Mouse (Mus musculus) heart, postnatal 0 days (tissue): Measurements from ENCODE around the gene Gm35549. TPM values are rescaled to one million over a fixed set of nuclear protein-coding genes. Genes with fewer than 3 reads are reported as not detected.
A peak's percentile ranks its signal among the peaks of the same experiment; 100 is the strongest.

Source experiments
- ATAC-seq: fragments of 200-750 bp; cut with Nextera tagmentation; 2 replicates; pipeline ENCODE4 v1.8.0; 2017; ENCODE audit warnings: low read depth, moderate number of reproducible peaks, moderate library complexity; ENCODE audit not compliant: insufficient read depth
- DNase-seq: peaks from one replicate; pipeline ENCODE4 v3.0.0-alpha.2; 2016; ENCODE audit warnings: low spot score
- H3K27ac ChIP-seq: fragments of 300-500 bp; sonication (generic); 2 replicates; pipeline ENCODE4 v1.5.1; 2014; ENCODE audit warnings: low read depth, mild to moderate bottlenecking
- H3K27me3 ChIP-seq: fragments of 300-500 bp; sonication (generic); 2 replicates; pipeline ENCODE4 v1.6.1; 2014; ENCODE audit warnings: low read length, mixed read lengths; ENCODE audit not compliant: control insufficient read depth, insufficient read depth
- H3K36me3 ChIP-seq: fragments of 300-500 bp; sonication (generic); replicated peaks from 2 replicates; pipeline ENCODE4 v1.6.1; 2014; ENCODE audit warnings: low read length, mixed read lengths; ENCODE audit not compliant: control insufficient read depth, insufficient read depth
- H3K4me1 ChIP-seq: fragments of 300-500 bp; sonication (generic); 2 replicates; pipeline ENCODE4 v1.6.1; 2014; ENCODE audit warnings: antibody characterized with exemption; ENCODE audit not compliant: control insufficient read depth, insufficient read depth
- H3K4me2 ChIP-seq: fragments of 300-500 bp; sonication (generic); 2 replicates; pipeline ENCODE4 v1.6.1; 2014; ENCODE audit warnings: low read depth, mild to moderate bottlenecking, low read length, moderate library complexity
- H3K4me3 ChIP-seq: fragments of 300-500 bp; sonication (generic); 2 replicates; pipeline ENCODE4 v1.5.1; 2014; ENCODE audit warnings: low read depth, low read length
- H3K9ac ChIP-seq: fragments of 300-500 bp; sonication (generic); replicated peaks from 2 replicates; pipeline ENCODE4 v1.6.1; 2014; ENCODE audit warnings: low read depth, low read length, mixed read lengths
- H3K9me3 ChIP-seq: fragments of 300-500 bp; sonication (generic); replicated peaks from 2 replicates; pipeline ENCODE4 v1.6.1; 2016; ENCODE audit warnings: low read length; ENCODE audit not compliant: control insufficient read depth
- CTCF ChIP-seq: IDR thresholded peaks from 2 replicates; pipeline ENCODE4 v1.5.1; 2016; ENCODE audit warnings: antibody characterized with exemption, control low read depth, low read depth
- EP300 ChIP-seq: IDR thresholded peaks from 2 replicates; pipeline ENCODE4 v1.6.1; 2016; ENCODE audit warnings: antibody characterized with exemption, low read depth
- WGBS: fragments of 180-500 bp; shearing (Covaris S2); extraction: QIAGEN DNeasy Blood & Tissue Kit; methylation state at CpG from one replicate; pipeline ENCODE4 v1.1.7; 2014; 5-methylcytosine and 5-hydroxymethylcytosine counted together
- polyA plus RNA-seq: library from polyadenylated mRNA; unstranded; fragments of >200 nt; fragmentation: Nextera tagmentation; extraction: Ambion mirVana; gene quantifications from 2 replicates; pipeline ENCODE4 v1.2.1, GENCODE M21; 2015
- total RNA-seq: library from RNA; depleted of rRNA; stranded (reverse); fragments of >200 nt; gene quantifications from 2 replicates; pipeline ENCODE4 v1.2.3, GENCODE M21; 2014; ENCODE audit warnings: low replicate concordance

Gm35549 gene
- total and polyA plus RNA-seq, 2 experiments from 2014 or later, result 0.20 TPM; not detected in 1

DNA sequence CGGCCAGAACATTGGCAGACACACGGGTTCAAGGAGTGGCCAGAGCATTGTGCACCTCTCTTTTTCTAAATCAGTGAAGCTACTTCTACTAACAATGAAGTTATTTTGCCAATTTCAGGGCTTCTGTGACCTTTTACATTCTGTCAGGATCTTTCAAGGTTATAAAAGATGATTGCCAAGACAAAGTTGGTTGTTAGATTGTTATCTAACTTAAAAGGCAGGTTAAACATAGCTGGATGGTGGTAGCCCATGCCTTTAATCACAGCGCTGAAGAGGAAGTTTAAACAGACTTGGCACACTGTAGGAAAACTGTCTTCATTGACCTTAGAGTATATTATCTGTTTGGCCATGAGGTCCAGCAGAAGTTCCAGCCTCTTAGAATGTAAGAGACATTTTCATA is 1.8 kb upstream of the Gm35549 start:
- Histone ChIP-seq H3K4me3 (no peak overlapping the region), H3K27me3 (no peaks in the 10 kb centered on the region), H3K4me1 (0 out of 2 replicates have a peak, but pooled peaks cover 9% of the 10 kb centered on the region), H3K9ac (no peak overlapping the region), H3K27ac (no peak overlapping the region), H3K4me2 (no peak overlapping the region), H3K36me3 (peaks cover 17% of the 10 kb centered on the region), H3K9me3 (peaks cover 7% of the 10 kb centered on the region; the same call in 1 of the 2 replicates)
- DNase-seq, result no peak
- TF ChIP-seq CTCF (no peak), EP300 (no peak)
- 79% methylated on average over 3 of the region's 3 CpGs for whole genome bisulfite sequencing
- no peak for ATAC-seq

DNA sequence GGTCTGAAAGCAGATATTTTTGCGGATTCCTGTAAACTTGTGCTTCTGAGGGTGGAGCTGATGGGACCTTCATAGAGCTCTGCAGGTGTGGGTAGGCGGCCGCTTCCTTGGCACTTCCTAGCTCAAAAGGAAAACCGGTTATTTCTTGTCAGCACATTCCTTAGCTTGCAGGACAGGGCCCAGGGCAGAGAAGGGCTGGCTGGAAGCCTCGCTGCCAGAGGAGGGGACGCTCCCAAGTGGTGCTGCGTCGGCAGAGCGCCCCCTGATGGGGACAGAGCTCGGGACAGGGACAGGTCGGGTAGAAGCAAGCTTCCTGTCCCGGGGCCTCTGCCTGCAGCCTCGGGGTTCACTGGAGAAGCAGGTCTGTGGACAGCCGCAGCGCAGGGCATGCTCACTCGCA is 6.2 kb downstream of the Gm35549 start:
- Histone ChIP-seq H3K4me2 (peak overlapping the region; percentile 41), H3K4me3 (no peak overlapping the region), H3K4me1 (peaks cover 9% of the 10 kb centered on the region; the same call in 1 of the 2 replicates), H3K9me3 (no peaks in the 10 kb centered on the region), H3K27ac (peak overlapping the region; percentile 51), H3K36me3 (0 out of 2 replicates have a peak, but pooled peaks cover 13% of the 10 kb centered on the region), H3K27me3 (no peaks in the 10 kb centered on the region), H3K9ac (0 out of 2 replicates have a peak overlapping the region, but pooled peaks have one; percentile 32)
- peak; percentile 85 for ATAC-seq
- TF ChIP-seq CTCF (peak; percentile 64), EP300 (no peak)
- WGBS, result 23% methylated on average over 16 of the region's 16 CpGs
- DNase-seq, result peak; percentile 63

DNA sequence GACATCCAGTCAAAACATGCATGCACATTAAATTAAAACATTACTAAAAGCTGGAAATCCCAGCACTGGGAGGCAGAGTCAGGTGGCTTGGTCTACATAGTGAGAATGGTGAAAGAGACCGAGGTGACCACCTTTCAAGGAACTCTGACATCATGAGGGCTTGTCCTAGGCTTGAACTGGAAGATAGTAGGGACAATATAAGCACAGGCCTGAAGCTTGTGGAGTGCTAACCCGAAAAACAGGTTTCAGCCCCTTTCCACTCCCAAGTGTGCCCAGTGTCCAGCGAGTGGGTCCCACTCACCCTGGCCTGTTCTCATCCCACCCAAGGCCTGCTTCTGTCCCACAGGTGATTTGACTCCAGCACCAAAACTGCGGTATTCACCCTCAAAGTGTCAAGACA is 6.6 kb downstream of the Gm35549 start:
- peak; percentile 4; the same call in 1 of the 2 replicates for ATAC-seq
- no peak overlapping the region for H3K9ac ChIP-seq
- TF ChIP-seq EP300 (no peak), CTCF (no peak)
- H3K27me3 ChIP-seq, result no peaks in the 10 kb centered on the region
- DNase-seq, result no peak
- peaks cover 9% of the 10 kb centered on the region; the same call in 1 of the 2 replicates for H3K4me1 ChIP-seq
- H3K4me3 ChIP-seq, result no peak overlapping the region
- no peak overlapping the region; the same call in 1 of the 2 replicates for H3K4me2 ChIP-seq
- H3K27ac ChIP-seq, result peak overlapping the region; percentile 51
- no peaks in the 10 kb centered on the region for H3K9me3 ChIP-seq
- 79% methylated on average over 4 of the region's 4 CpGs for WGBS
- 0 out of 2 replicates have a peak, but pooled peaks cover 13% of the 10 kb centered on the region for H3K36me3 ChIP-seq

DNA sequence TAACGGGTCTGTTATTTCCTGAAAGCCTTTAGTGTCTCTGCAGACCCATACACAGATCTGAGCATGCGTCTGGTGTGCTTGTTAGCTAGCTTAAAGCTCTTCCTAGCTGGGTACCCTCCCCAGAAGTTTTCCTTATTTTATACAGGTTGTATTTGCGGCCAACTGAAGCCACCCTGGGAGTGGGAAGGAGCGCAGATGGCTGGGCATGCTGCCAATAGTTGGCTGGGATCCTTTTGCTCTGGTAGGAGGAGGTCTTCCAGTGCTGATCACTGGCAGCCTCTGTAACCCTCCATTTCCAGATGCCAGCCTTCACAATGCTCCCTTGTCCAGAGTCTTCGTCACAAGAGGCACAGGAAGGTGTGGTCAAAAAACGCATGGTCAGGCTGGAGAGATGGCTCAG is 7.0 kb downstream of the Gm35549 start:
- peaks cover 9% of the 10 kb centered on the region; the same call in 1 of the 2 replicates for H3K4me1 ChIP-seq
- no peaks in the 10 kb centered on the region for H3K9me3 ChIP-seq
- H3K36me3 ChIP-seq, result 0 out of 2 replicates have a peak, but pooled peaks cover 13% of the 10 kb centered on the region
- no peak overlapping the region for H3K9ac ChIP-seq
- no peak overlapping the region for H3K4me2 ChIP-seq
- TF ChIP-seq EP300, result no peak
- no peak for TF ChIP-seq CTCF
- no peaks in the 10 kb centered on the region for H3K27me3 ChIP-seq
- peak; percentile 74 for ATAC-seq
- DNase-seq, result peak; percentile 61
- H3K27ac ChIP-seq, result peak overlapping the region; percentile 51
- no peak overlapping the region for H3K4me3 ChIP-seq
- 21% methylated on average over 6 of the region's 6 CpGs for WGBS

DNA sequence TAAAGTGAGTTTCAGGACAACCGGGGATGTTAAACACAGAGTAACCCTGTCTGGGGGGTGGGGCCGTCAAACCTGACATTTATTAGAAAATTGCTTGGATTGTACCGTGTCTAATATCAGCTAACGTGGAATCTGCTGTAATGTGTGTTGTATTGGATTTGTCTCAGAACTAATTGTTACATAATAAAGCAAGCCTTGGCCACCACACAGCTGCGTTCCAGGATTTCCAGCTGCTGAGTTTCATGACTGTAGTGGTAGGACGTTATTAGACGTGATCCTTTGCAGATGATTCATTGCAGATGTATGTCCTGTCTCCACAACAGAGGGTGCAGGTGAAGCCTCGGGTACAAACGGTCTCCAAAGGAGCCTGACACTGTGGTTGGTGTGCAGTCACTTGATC is 7.7 kb downstream of the Gm35549 start:
- Histone ChIP-seq H3K4me1 (peaks cover 9% of the 10 kb centered on the region; the same call in 1 of the 2 replicates), H3K36me3 (0 out of 2 replicates have a peak, but pooled peaks cover 13% of the 10 kb centered on the region), H3K4me2 (no peak overlapping the region), H3K9ac (no peak overlapping the region), H3K27ac (no peak overlapping the region; the same call in 1 of the 2 replicates), H3K9me3 (no peaks in the 10 kb centered on the region), H3K27me3 (no peaks in the 10 kb centered on the region), H3K4me3 (no peak overlapping the region)
- WGBS, result 75% methylated on average over 9 of the region's 9 CpGs
- no peak for ATAC-seq
- TF ChIP-seq CTCF (no peak), EP300 (no peak)
- no peak for DNase-seq

DNA sequence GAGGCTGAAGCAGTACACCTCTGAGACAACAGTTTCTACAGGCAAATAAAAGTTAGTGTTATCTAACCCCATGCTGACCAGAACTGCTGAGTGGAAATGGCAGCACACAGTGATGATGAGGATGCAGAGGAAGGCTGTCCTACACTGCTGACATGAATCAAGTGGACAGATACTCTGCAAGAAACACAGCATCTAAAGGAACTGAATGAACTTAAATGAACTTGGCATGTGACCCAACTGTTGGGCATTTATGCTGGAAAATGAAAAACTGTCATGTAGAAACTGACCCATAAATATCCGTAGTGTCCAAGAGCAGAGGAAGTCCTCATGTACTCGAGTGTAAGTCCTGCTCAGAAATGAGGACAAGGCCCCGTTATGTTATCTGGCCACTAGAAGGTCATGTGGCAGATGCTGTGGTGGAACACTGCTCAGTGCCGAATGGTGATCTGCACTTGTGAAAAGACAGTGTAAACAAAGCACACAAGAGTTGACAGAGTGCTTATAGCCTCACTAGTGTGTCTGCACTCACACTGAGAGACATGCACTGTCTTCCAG is 13.9 kb downstream of the Gm35549 start:
- no peak overlapping the region for H3K4me2 ChIP-seq

More for the DNA sequence above, 13.9 kb downstream of the Gm35549 start:
- no peak for TF ChIP-seq CTCF
- no peak for TF ChIP-seq EP300
- no peaks in the 10 kb centered on the region for H3K27me3 ChIP-seq
- DNase-seq (no peak), ATAC-seq (no peak)
- H3K9me3 ChIP-seq, result no peaks in the 10 kb centered on the region
- no peaks in the 10 kb centered on the region for H3K4me1 ChIP-seq
- no peak overlapping the region for H3K9ac ChIP-seq
- 49% methylated on average over 4 of the region's 4 CpGs for WGBS
- H3K27ac ChIP-seq, result no peak overlapping the region
- H3K36me3 ChIP-seq, result peaks cover 50% of the 10 kb centered on the region
- no peak overlapping the region for H3K4me3 ChIP-seq
